Mouse (Mus musculus) ovary, postnatal 14 days (tissue): ENCODE measurements at regions not wholly inside any gene's neighbourhood (a gene's known extent, or its start where the extent isn't known, plus 50 kb on each side); places are given as distances from the start of the nearest gene placed in this dataset.

Source experiments
- DNase-seq: peaks from one replicate; pipeline ENCODE4 v3.0.0; 2022; ENCODE audit warnings: low spot score

DNA sequence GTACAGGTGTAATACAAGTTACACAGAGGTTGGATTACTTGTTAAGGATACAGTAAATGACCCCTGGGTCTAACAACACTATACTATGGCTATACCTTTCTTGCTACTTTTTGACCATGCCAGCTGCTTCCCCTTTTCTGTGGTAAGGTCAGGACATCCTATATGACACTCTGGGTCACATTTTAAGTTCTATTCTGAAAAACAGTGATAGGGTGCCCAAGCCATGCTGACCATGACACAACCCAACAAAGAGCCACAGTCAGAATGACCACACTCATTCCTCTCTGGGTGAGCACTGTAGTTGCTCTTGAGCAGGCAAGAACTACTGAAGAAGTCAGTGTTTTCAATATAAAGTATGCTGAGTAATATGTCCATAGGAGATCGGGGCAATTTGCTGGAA lies 64.3 kb upstream of the Tnfsf11 start:
- DNase-seq, result no peak

DNA sequence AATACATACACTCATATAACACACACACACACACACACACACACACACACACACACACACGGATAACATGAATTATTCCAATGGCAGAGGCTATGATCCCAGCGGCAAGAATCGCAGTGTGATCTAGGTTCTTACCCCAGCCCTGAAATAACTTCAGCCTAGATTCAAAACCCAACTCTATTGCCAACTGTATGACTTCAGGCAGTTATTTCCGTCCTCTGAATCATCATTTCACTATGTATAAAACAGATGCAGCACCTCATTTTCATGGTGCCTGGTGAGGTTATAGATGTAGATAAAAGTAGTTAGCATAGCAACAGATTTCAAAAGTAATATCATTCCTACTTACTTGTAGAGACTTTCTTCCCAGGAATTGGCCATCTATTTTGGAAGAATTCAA lies 61.0 kb upstream of the Tnfsf11 start:
- no peak for DNase-seq

DNA sequence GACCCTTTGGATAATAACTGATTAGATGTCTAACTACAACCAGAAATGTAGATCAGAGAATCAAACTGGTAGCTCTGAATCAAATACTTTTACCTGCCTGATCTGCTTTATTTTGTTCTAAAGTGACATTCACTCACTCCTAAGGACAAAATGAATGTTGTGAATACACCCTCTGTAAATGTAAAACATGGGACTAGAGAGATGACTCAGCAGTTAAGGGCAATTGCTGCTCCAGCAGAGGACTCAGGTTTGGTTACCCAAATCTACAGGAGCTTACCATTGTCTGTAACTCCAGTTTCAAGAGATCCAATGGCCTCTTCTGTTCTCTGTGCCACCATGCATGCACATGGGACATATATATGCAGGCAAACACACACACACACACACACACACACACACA lies 57.0 kb upstream of the Tnfsf11 start:
- no peak for DNase-seq

DNA sequence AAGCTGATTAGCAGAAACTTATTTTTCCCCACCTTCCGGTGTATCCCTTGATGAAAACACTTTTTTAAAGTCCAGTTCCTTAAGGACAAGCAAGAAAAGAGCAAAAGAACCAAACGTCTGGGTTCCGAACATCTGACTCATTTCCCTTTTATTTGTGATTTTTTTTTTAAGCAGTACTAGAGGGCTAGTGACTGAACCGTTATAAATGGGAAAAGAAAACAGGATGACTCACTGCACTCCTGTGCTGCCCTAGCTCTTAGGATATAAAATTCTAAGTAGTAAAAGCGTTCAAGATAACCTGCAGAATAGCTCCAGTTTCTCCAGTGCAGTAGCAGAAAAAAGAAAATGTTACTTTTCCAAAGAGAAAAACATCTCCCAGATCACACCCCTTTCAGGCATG lies 55.3 kb upstream of the Tnfsf11 start:
- no peak for DNase-seq
